Mouse (Mus musculus) small intestine, adult 2 months (tissue): Measurements from ENCODE around the gene Erv3. TPM values are rescaled to one million over a fixed set of nuclear protein-coding genes. Genes with fewer than 3 reads are reported as not detected.
"Not testable (repeated sequence)": the region's sequence is repeated elsewhere in the genome, so short reads cannot be mapped to it uniquely, and the experiment has no call there.

Source experiments
- H3K27ac ChIP-seq: fragments of 200-500 bp; 2 replicates; pipeline ENCODE4 v1.5.1; 2012; ENCODE audit warnings: low read depth, low read length, control low read depth, inconsistent platforms; ENCODE audit not compliant: insufficient read depth
- H3K27me3 ChIP-seq: fragments of 200-500 bp; 2 replicates; pipeline ENCODE4 v1.6.1; 2012; ENCODE audit warnings: mild to moderate bottlenecking, moderate library complexity, low read length, inconsistent platforms; ENCODE audit not compliant: control insufficient read depth, insufficient read depth
- H3K36me3 ChIP-seq: fragments of 200-500 bp; 2 replicates; pipeline ENCODE4 v1.6.1; 2012; ENCODE audit warnings: mild to moderate bottlenecking, low read length, control low read depth, inconsistent platforms; ENCODE audit not compliant: control insufficient read depth, insufficient read depth
- H3K4me1 ChIP-seq: fragments of 200-500 bp; 2 replicates; pipeline ENCODE4 v1.6.1; 2012; ENCODE audit warnings: low read length, inconsistent platforms, mixed read lengths; ENCODE audit not compliant: control insufficient read depth, insufficient read depth, insufficient read length
- H3K4me3 ChIP-seq: fragments of 200-500 bp; 2 replicates; pipeline ENCODE4 v1.5.1; 2012; ENCODE audit warnings: low read depth, mild to moderate bottlenecking, control low read depth, inconsistent platforms, low read length, moderate library complexity
- CTCF ChIP-seq: fragments of 200-500 bp; IDR thresholded peaks from 2 replicates; pipeline ENCODE4 v1.5.1; 2012; ENCODE audit warnings: low read depth, mild to moderate bottlenecking, control low read depth, inconsistent platforms, low read length, moderate library complexity, mixed read lengths; ENCODE audit not compliant: insufficient replicate concordance, insufficient read length; ENCODE audit errors: extremely low read depth
- POLR2A ChIP-seq: fragments of 200-500 bp; IDR thresholded peaks from 2 replicates; pipeline ENCODE4 v1.6.1; 2012; ENCODE audit warnings: low read depth, mild to moderate bottlenecking, control low read depth, inconsistent platforms, low read length, moderate library complexity
- WGBS: fragments of 180-500 bp; shearing (Covaris S2); methylation state at CpG from one replicate; pipeline ENCODE4 v1.1.7; 2018; 5-methylcytosine and 5-hydroxymethylcytosine counted together
- polyA plus RNA-seq: library from polyadenylated mRNA; depleted of rRNA; stranded (reverse); fragments of >200 nt; gene quantifications from 2 replicates; pipeline ENCODE4 v1.2.3, GENCODE M21; 2012

Gene Erv3
- polyA plus RNA-seq, 1 experiment: not detected

DNA sequence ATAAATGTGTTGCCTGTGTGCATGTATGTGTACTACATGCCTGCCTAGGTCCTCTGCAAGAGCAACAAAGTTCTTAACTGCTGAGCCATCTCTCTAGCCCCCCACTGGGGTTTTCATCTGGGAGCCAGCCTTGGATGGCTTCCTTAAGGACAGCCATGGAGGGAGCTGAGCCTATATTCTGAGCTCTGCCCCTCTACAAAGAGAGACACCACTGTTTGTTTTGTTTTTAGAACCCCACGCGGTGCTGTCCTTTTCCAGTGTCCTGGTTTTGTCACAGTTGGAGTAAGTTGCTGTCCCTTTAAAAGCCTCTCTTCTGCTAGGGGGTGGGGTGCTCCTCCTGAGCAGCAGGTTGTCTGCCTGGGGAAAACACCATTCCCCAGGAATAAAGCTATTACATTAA lies 27.7 kb downstream of the Erv3 start:
- Histone ChIP-seq H3K4me3 (no peak overlapping the region), H3K27me3 (no peaks in the 10 kb centered on the region), H3K36me3 (no peaks in the 10 kb centered on the region), H3K27ac (no peak overlapping the region), H3K4me1 (no peaks in the 10 kb centered on the region)
- TF ChIP-seq CTCF (no peak), POLR2A (no peak)
- WGBS: 58% methylated on average over 2 of the region's 2 CpGs

- H3K4me1 ChIP-seq, H3K36me3 ChIP-seq, H3K27ac ChIP-seq, H3K4me3 ChIP-seq, H3K27me3 ChIP-seq: not testable (repeated sequence)
- WGBS: 83% methylated on average over 4 of the region's 4 CpGs
These were observed 28.6 kb downstream of the Erv3 start for GRCm38 (mm10) chr2:131830945-131831344.

DNA sequence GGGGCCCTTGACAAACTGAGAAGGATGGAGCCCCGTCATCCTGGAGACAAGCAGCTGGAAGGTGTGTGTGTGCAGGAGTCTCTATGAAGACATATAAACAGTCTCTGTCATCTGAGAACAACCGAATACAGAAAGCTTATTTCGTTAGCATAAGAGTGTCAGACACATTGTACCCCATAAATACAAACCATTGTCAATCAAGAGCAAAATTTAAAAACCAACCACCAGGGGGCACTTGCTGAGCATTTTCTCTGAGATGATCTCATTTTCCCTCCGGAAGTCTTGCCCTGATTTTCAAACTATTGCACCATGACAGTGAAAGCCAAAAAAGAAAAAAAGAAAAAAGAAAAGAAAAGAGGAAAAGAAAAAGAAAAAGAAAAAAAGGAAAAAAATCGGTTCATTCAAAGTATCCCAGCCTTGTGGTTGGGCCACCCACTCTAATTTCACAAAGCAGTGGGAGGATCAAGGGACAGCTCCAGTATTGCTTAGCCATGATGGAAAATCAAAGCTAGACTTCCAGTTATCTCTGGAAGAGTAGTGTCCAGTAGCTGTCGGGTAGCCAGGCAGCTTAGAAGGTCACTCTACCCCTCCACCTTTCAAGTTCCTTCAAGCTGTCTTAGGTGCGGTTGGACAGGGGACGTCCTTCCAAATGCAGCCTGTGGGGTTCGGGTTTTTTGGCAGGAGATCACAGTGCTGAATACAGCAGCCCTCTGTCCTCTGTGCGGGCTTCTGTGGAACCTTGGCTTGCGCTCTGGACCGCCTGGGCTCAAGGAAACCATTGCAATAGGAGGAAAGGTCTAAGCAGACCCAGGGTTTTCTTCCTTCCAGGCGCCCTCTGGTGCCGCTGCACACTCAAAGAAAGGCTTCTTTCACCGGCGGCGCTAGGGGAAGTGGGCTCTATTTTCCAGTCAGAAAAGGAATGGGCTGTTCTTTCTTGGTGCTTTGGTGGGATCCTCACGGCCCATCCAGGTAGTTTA lies 31.3 kb downstream of the Erv3 start:
- TF ChIP-seq CTCF (no peak), POLR2A (no peak)
- Histone ChIP-seq H3K36me3 (no peaks in the 10 kb centered on the region), H3K27me3 (no peaks in the 10 kb centered on the region), H3K4me3 (no peak overlapping the region), H3K27ac (no peak overlapping the region), H3K4me1 (no peaks in the 10 kb centered on the region)
- 45% methylated on average over 18 of the region's 18 CpGs for WGBS

DNA sequence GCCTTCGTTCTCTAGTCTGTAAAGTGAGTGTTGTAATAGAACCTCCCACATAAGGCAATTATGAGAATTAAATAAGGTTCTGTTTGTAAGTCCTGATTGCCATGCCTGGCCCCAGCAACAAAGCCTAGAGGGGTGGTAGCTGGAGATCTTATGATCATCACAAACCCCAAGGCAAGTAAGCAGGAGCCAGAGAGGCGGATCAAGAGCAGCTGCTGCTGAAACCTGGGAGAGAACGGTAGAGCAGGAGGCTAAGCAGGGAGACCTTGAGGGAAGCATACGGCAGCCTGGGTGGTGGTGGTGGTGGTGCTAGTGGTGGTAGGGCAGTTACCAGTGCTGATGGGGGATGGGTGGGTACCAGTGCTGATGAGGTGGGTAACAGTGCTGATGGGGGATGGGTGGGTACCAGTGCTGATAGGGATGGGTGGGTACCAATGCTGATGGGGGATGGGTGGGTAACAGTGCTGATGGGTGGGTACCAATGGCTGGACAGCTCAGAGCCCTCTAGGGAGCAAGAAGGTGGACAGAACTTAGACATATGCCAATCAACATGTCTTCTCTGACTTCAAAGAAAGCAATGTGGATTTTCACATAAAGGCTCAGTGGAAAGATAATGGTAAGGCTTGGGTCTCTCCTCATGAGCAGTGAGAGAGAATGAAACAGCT lies 32.4 kb downstream of the Erv3 start:
- H3K4me1 ChIP-seq: no peaks in the 10 kb centered on the region
- TF ChIP-seq POLR2A: no peak
- TF ChIP-seq CTCF: no peak
- H3K4me3 ChIP-seq: no peak overlapping the region
- H3K36me3 ChIP-seq: no peaks in the 10 kb centered on the region
- 76% methylated on average over 4 of the region's 4 CpGs for WGBS
- no peaks in the 10 kb centered on the region for H3K27me3 ChIP-seq
- H3K27ac ChIP-seq: no peak overlapping the region

DNA sequence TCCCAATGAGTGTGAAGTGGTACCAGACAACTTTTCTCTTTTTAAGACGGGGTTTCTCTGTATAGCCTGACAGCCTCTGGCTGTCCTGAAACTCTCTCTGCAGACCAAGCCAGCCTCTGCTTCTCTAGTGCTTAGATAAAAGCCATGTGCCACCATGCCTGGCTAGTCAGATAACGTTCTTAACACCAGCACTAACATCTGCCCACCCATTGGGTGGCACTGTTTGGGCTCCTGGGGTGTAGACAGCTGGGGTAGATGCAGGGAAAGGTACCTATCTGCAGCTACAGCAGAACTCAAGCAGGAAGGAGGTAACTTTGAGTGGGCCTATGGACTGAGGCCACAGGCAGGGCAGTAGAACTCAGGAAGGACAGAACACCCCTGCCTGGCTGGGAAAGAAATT lies 34.0 kb downstream of the Erv3 start:
- H3K36me3 ChIP-seq: no peaks in the 10 kb centered on the region
- TF ChIP-seq CTCF: no peak
- TF ChIP-seq POLR2A: no peak
- WGBS: 53% methylated on average over 2 of the region's 2 CpGs
- no peak overlapping the region for H3K27ac ChIP-seq
- H3K4me3 ChIP-seq: no peak overlapping the region
- no peaks in the 10 kb centered on the region; the same call in 1 of the 2 replicates for H3K4me1 ChIP-seq
- H3K27me3 ChIP-seq: no peaks in the 10 kb centered on the region

- TF ChIP-seq CTCF (no peak), POLR2A (no peak)
- no peaks in the 10 kb centered on the region for H3K36me3 ChIP-seq
- 23% methylated on average over 2 of the region's 2 CpGs for WGBS
- no peaks in the 10 kb centered on the region for H3K27me3 ChIP-seq
- no peak overlapping the region for H3K4me3 ChIP-seq
- H3K4me1 ChIP-seq: no peaks in the 10 kb centered on the region; the same call in 1 of the 2 replicates
- H3K27ac ChIP-seq: no peak overlapping the region
These were observed 35.6 kb downstream of the Erv3 start for GRCm38 (mm10) chr2:131823931-131824330.

GRCm38 (mm10) chr2:131822492-131822891 lies 37.1 kb downstream of the Erv3 start:
- 79% methylated on average over 3 of the region's 3 CpGs for WGBS
- no peak overlapping the region for H3K27ac ChIP-seq
- H3K4me3 ChIP-seq: no peak overlapping the region
- no peaks in the 10 kb centered on the region for H3K27me3 ChIP-seq
- TF ChIP-seq POLR2A (no peak), CTCF (no peak)
- H3K36me3 ChIP-seq: no peaks in the 10 kb centered on the region
- no peaks in the 10 kb centered on the region; the same call in 1 of the 2 replicates for H3K4me1 ChIP-seq
